Mouse (Mus musculus): Measurements from ENCODE around the gene Tnni2.

DNA sequence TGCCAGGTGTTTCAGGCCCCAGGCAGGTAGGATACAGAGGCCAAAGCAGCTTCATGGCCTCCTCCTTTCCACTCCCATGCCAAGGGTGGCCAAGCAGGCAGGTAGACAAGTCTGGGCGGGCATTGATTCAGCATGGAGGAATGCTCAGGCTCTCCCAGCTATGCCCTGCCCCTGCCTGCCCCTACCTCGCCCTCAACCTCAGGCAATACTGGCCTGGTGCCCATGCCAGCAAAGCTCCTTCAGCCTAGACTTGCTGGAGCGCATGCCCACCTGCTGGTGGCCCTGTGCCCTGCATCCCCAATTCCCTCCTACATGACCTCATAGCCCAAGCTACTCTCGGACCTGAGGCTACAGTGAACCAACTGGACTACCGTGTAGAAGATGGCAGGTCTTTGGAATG lies 4.3 kb upstream of the Tnni2 start:
- TF ChIP-seq CTCF (IDR thresholded peaks at IDR 0.05; ENCODE audit: borderline replicate concordance, extremely low read depth, insufficient read depth, insufficient read length) (no peak), POLR2A (IDR thresholded peaks at IDR 0.05; ENCODE audit: borderline replicate concordance, extremely low read depth, insufficient read depth, insufficient read length, poor library complexity, severe bottlenecking) (no peak)

All from brain, embryonic 14.5 days (tissue).